ENCODE assay signal across 12 mouse cellular contexts in genomic region chr6:71162269-71162668, GRCm38 (mm10). TPM values are rescaled to one million over a fixed set of nuclear protein-coding genes. Genes with fewer than 3 reads are reported as not detected.
DNase-seq lines count a peak whose midpoint lies in the region; ATAC-seq and TF ChIP-seq lines count a peak whose summit lies in the region.
"Had no signal": no experiment of that assay in that cellular context is flagged by ENCODE, and none has a peak within 500 bp of the region (broad histone marks: within the 10 kb centered on the region; RNA-seq: fewer than 3 reads in every experiment).

No protein-coding gene starts in this region.

- H3K9ac ChIP-seq in hindbrain, postnatal 0 days (replicated peaks; ENCODE audit: low read length) = no peak overlapping the region
- H3K9ac ChIP-seq in hindbrain, embryonic 12.5 days = no peak overlapping the region
- H3K9ac ChIP-seq: embryonic facial prominence, embryonic 12.5 days; heart, embryonic 12.5 days; limb, embryonic 12.5 days had no signal

- no peak overlapping the region for H3K4me2 ChIP-seq in hindbrain, postnatal 0 days (ENCODE audit: low read depth, low read length)
- H3K4me2 ChIP-seq in hindbrain, embryonic 12.5 days (replicated peaks) = no peak overlapping the region
- H3K4me2 ChIP-seq: embryonic facial prominence, embryonic 12.5 days; heart, embryonic 12.5 days; limb, embryonic 12.5 days had no signal

- H3K27me3 ChIP-seq in hindbrain, postnatal 0 days (ENCODE audit: insufficient read depth, low read length) = no peaks in the 10 kb centered on the region
- H3K27me3 ChIP-seq in hindbrain, embryonic 12.5 days = no peaks in the 10 kb centered on the region
- H3K27me3 ChIP-seq: embryonic facial prominence, embryonic 12.5 days; heart, embryonic 12.5 days; limb, embryonic 12.5 days had no signal

- 0 out of 2 replicates have a peak, but pooled peaks cover 4% of the 10 kb centered on the region for H3K9me3 ChIP-seq in hindbrain, postnatal 0 days (ENCODE audit: low read length)
- no peaks in the 10 kb centered on the region for H3K9me3 ChIP-seq in hindbrain, embryonic 12.5 days (replicated peaks)
- H3K9me3 ChIP-seq: embryonic facial prominence, embryonic 12.5 days; heart, embryonic 12.5 days; limb, embryonic 12.5 days had no signal

- H3K36me3 ChIP-seq in hindbrain, postnatal 0 days (ENCODE audit: insufficient read depth, low read length) = no peaks in the 10 kb centered on the region
- no peaks in the 10 kb centered on the region for H3K36me3 ChIP-seq in hindbrain, embryonic 12.5 days
- H3K36me3 ChIP-seq: embryonic facial prominence, embryonic 12.5 days; heart, embryonic 12.5 days; limb, embryonic 12.5 days had no signal

- no peaks in the 10 kb centered on the region for H3K4me1 ChIP-seq in hindbrain, postnatal 0 days (ENCODE audit: insufficient read depth, low read length)
- no peaks in the 10 kb centered on the region for H3K4me1 ChIP-seq in hindbrain, embryonic 12.5 days
- H3K4me1 ChIP-seq: embryonic facial prominence, embryonic 12.5 days had no signal

- ATAC-seq in hindbrain, postnatal 0 days = peak; percentile 12; the same call in 1 of the 2 replicates
- no peak for ATAC-seq in hindbrain, embryonic 12.5 days (ENCODE audit: low FRiP score)

- no peak overlapping the region for H3K27ac ChIP-seq in hindbrain, postnatal 0 days
- no peak overlapping the region for H3K27ac ChIP-seq in hindbrain, embryonic 12.5 days
- H3K27ac ChIP-seq: embryonic facial prominence, embryonic 12.5 days; limb, embryonic 12.5 days had no signal

- peak; percentile 16; the same call in 1 of the 2 replicates for TF ChIP-seq CTCF in hindbrain, postnatal 0 days (IDR thresholded peaks at IDR 0.05; ENCODE audit: low read depth)

- DNase-seq in hindbrain, postnatal 0 days (ENCODE audit: low spot score) = no peak
- DNase-seq in retina, postnatal 1 day = peak; percentile 38
- no peak for DNase-seq in retina, embryonic 14.5 days (ENCODE audit: low spot score)
- DNase-seq in adrenal gland, postnatal 36 days = peak; percentile 22 to 56
- DNase-seq in thymus, postnatal 4 days = peak; percentile 73
- no peak for DNase-seq in layer of hippocampus, adult 11-12 months (ENCODE audit: low spot score)
- DNase-seq: cerebellum, adult 11 months; midbrain, embryonic 14.5 days had no signal

- 50% methylated on average over 4 of the region's 4 CpGs for WGBS in hindbrain, postnatal 0 days
- 82% methylated on average over 4 of the region's 4 CpGs for WGBS in hindbrain, embryonic 12.5 days

- H3K4me3 ChIP-seq in hindbrain, postnatal 0 days (ENCODE audit: low read length) = no peak overlapping the region
- no peak overlapping the region for H3K4me3 ChIP-seq in hindbrain, embryonic 12.5 days
- H3K4me3 ChIP-seq: embryonic facial prominence, embryonic 12.5 days; heart, embryonic 12.5 days; limb, embryonic 12.5 days had no signal

RNA-seq across cellular contexts. Expression of gene Thnsl2, which starts 18.0 kb away (rescaled TPM):
- 4.9 and 10.2 TPM in 2 replicates for total RNA-seq in hindbrain, postnatal 0 days (2014; rRNA removed)
- 6.6 and 6.8 TPM in 2 replicates for polyA plus RNA-seq in hindbrain, postnatal 0 days (2015; fragmentation: Nextera tagmentation; extraction: Ambion mirVana)
- 5.3 and 5.4 TPM in 2 replicates for polyA plus RNA-seq in hindbrain, embryonic 12.5 days (2016; fragmentation: Nextera tagmentation; extraction: Ambion mirVana)
- 10 to 100 TPM; 16.7 to 20.4 TPM for total RNA-seq in adrenal gland, postnatal 36 days (2021)

RNA-seq across cellular contexts. Expression of gene Fabp1, which starts 37.4 kb away (rescaled TPM):
- not detected in 2 replicates for total RNA-seq in hindbrain, postnatal 0 days (2014; rRNA removed)
- not detected in 2 replicates for polyA plus RNA-seq in hindbrain, postnatal 0 days (2015; fragmentation: Nextera tagmentation; extraction: Ambion mirVana)
- not detected in 2 replicates for polyA plus RNA-seq in hindbrain, embryonic 12.5 days (2016; fragmentation: Nextera tagmentation; extraction: Ambion mirVana)
- 1 to 10 TPM in 1 of 2 experiments, not detected in 1; 1.9 TPM for total RNA-seq in adrenal gland, postnatal 36 days (2021)
- polyA plus RNA-seq: embryonic facial prominence, embryonic 12.5 days; limb, embryonic 12.5 days; midbrain, embryonic 14.5 days had no signal

Comparison
In these comparisons a context has a peak if more than half of its experiments do, and no peak if none do; other contexts are left out.
1. DNase-seq: peak in retina, postnatal 1 day (single experiment), adrenal gland, postnatal 36 days (2 of 2) and thymus, postnatal 4 days (single experiment); none in hindbrain, postnatal 0 days (single experiment), retina, embryonic 14.5 days (single experiment) and layer of hippocampus, adult 11-12 months (single experiment).